Mouse (Mus musculus): ENCODE measurements around the gene Mfsd4a. TPM values are rescaled to one million over a fixed set of nuclear protein-coding genes. Genes with fewer than 3 reads are reported as not detected.
A peak's percentile ranks its signal among the peaks of the same experiment; 100 is the strongest.

Gene Mfsd4a
- polyA plus RNA-seq, 1 experiment from 2014 or later: 8.7 TPM

- DNase-seq (ENCODE audit: low spot score, missing footprints) (no peak), ATAC-seq (ENCODE audit: low FRiP score) (no peak)
- Histone ChIP-seq H3K9ac (ENCODE audit: low read length) (no peak overlapping the region), H3K27me3 (ENCODE audit: control insufficient read depth, insufficient read depth, low read length) (no peaks in the 10 kb centered on the region), H3K9me3 (ENCODE audit: control insufficient read depth, low read length) (no peaks in the 10 kb centered on the region), H3K4me3 (ENCODE audit: low read depth, low read length) (no peak overlapping the region), H3K4me2 (no peak overlapping the region), H3K4me1 (ENCODE audit: control insufficient read depth, insufficient read depth, low read length) (no peaks in the 10 kb centered on the region), H3K36me3 (ENCODE audit: control insufficient read depth, insufficient read depth, low read length) (no peaks in the 10 kb centered on the region), H3K27ac (ENCODE audit: low read depth, low read length) (no peak overlapping the region)
- WGBS: 80% methylated on average over 7 of the region's 7 CpGs
Measured at GRCm38 (mm10) chr1:132055054-132055664, 12.7 kb downstream of the Mfsd4a start.

GRCm38 (mm10) chr1:132054387-132054786 lies 13.5 kb downstream of the Mfsd4a start:
- WGBS: 81% methylated on average over 3 of the region's 3 CpGs
- DNase-seq (ENCODE audit: low spot score, missing footprints) (no peak), ATAC-seq (ENCODE audit: low FRiP score) (no peak)
- no peaks in the 10 kb centered on the region for H3K36me3 ChIP-seq (ENCODE audit: control insufficient read depth, insufficient read depth, low read length)
- no peak overlapping the region for H3K4me2 ChIP-seq
- H3K9ac ChIP-seq (ENCODE audit: low read length): no peak overlapping the region
- no peak overlapping the region for H3K27ac ChIP-seq (ENCODE audit: low read depth, low read length)
- H3K4me3 ChIP-seq (ENCODE audit: low read depth, low read length): no peak overlapping the region
- H3K4me1 ChIP-seq (ENCODE audit: control insufficient read depth, insufficient read depth, low read length): no peaks in the 10 kb centered on the region
- no peaks in the 10 kb centered on the region for H3K9me3 ChIP-seq (ENCODE audit: control insufficient read depth, low read length)
- no peaks in the 10 kb centered on the region for H3K27me3 ChIP-seq (ENCODE audit: control insufficient read depth, insufficient read depth, low read length)

GRCm38 (mm10) chr1:132051746-132052145 lies 16.1 kb downstream of the Mfsd4a start:
- H3K9me3 ChIP-seq (ENCODE audit: control insufficient read depth, low read length): no peaks in the 10 kb centered on the region
- H3K4me2 ChIP-seq: no peak overlapping the region
- H3K4me3 ChIP-seq (ENCODE audit: low read depth, low read length): no peak overlapping the region
- DNase-seq (ENCODE audit: low spot score, missing footprints): peak; percentile 14
- H3K4me1 ChIP-seq (ENCODE audit: control insufficient read depth, insufficient read depth, low read length): no peaks in the 10 kb centered on the region
- WGBS: 83% methylated on average over 3 of the region's 3 CpGs
- H3K9ac ChIP-seq (ENCODE audit: low read length): no peak overlapping the region
- H3K27me3 ChIP-seq (ENCODE audit: control insufficient read depth, insufficient read depth, low read length): no peaks in the 10 kb centered on the region
- no peak overlapping the region for H3K27ac ChIP-seq (ENCODE audit: low read depth, low read length)
- no peaks in the 10 kb centered on the region for H3K36me3 ChIP-seq (ENCODE audit: control insufficient read depth, insufficient read depth, low read length)
- no peak for ATAC-seq (ENCODE audit: low FRiP score)

GRCm38 (mm10) chr1:132046143-132046735 lies 21.6 kb downstream of the Mfsd4a start:
- H3K4me1 ChIP-seq (ENCODE audit: control insufficient read depth, insufficient read depth, low read length): no peaks in the 10 kb centered on the region
- H3K9me3 ChIP-seq (ENCODE audit: control insufficient read depth, low read length): no peaks in the 10 kb centered on the region
- H3K4me3 ChIP-seq (ENCODE audit: low read depth, low read length): no peak overlapping the region
- WGBS: 26% methylated on average over 15 of the region's 15 CpGs
- no peaks in the 10 kb centered on the region for H3K36me3 ChIP-seq (ENCODE audit: control insufficient read depth, insufficient read depth, low read length)
- no peak overlapping the region for H3K27ac ChIP-seq (ENCODE audit: low read depth, low read length)
- H3K27me3 ChIP-seq (ENCODE audit: control insufficient read depth, insufficient read depth, low read length): no peaks in the 10 kb centered on the region
- no peak overlapping the region for H3K4me2 ChIP-seq
- ATAC-seq (ENCODE audit: low FRiP score): peak; percentile 50; the same call in 1 of the 2 replicates
- peak; percentile 93 for DNase-seq (ENCODE audit: low spot score, missing footprints)
- no peak overlapping the region for H3K9ac ChIP-seq (ENCODE audit: low read length)

- WGBS: 74% methylated on average over 4 of the region's 4 CpGs
- Histone ChIP-seq H3K9me3 (ENCODE audit: control insufficient read depth, low read length) (no peaks in the 10 kb centered on the region), H3K4me1 (ENCODE audit: control insufficient read depth, insufficient read depth, low read length) (no peaks in the 10 kb centered on the region), H3K27me3 (ENCODE audit: control insufficient read depth, insufficient read depth, low read length) (no peaks in the 10 kb centered on the region), H3K4me2 (no peak overlapping the region), H3K27ac (ENCODE audit: low read depth, low read length) (no peak overlapping the region), H3K9ac (ENCODE audit: low read length) (no peak overlapping the region), H3K36me3 (ENCODE audit: control insufficient read depth, insufficient read depth, low read length) (no peaks in the 10 kb centered on the region), H3K4me3 (ENCODE audit: low read depth, low read length) (no peak overlapping the region)
- ATAC-seq (ENCODE audit: low FRiP score): no peak
- DNase-seq (ENCODE audit: low spot score, missing footprints): no peak
Measured at GRCm38 (mm10) chr1:132043759-132044158, 24.1 kb downstream of the Mfsd4a start.

GRCm38 (mm10) chr1:132040201-132040621 lies 27.7 kb downstream of the Mfsd4a start:
- Histone ChIP-seq H3K27ac (ENCODE audit: low read depth, low read length) (no peak overlapping the region), H3K36me3 (ENCODE audit: control insufficient read depth, insufficient read depth, low read length) (no peaks in the 10 kb centered on the region), H3K4me1 (ENCODE audit: control insufficient read depth, insufficient read depth, low read length) (no peaks in the 10 kb centered on the region), H3K27me3 (ENCODE audit: control insufficient read depth, insufficient read depth, low read length) (no peaks in the 10 kb centered on the region), H3K9ac (ENCODE audit: low read length) (no peak overlapping the region), H3K9me3 (ENCODE audit: control insufficient read depth, low read length) (no peaks in the 10 kb centered on the region), H3K4me3 (ENCODE audit: low read depth, low read length) (no peak overlapping the region), H3K4me2 (no peak overlapping the region)
- ATAC-seq (ENCODE audit: low FRiP score) (no peak), DNase-seq (ENCODE audit: low spot score, missing footprints) (no peak)
- 79% methylated on average over 9 of the region's 9 CpGs for WGBS

GRCm38 (mm10) chr1:132038753-132039152 lies 29.1 kb downstream of the Mfsd4a start:
- Histone ChIP-seq H3K9me3 (ENCODE audit: control insufficient read depth, low read length) (no peaks in the 10 kb centered on the region), H3K4me2 (no peak overlapping the region), H3K4me3 (ENCODE audit: low read depth, low read length) (no peak overlapping the region), H3K36me3 (ENCODE audit: control insufficient read depth, insufficient read depth, low read length) (no peaks in the 10 kb centered on the region), H3K4me1 (ENCODE audit: control insufficient read depth, insufficient read depth, low read length) (no peaks in the 10 kb centered on the region), H3K27ac (ENCODE audit: low read depth, low read length) (no peak overlapping the region), H3K27me3 (ENCODE audit: control insufficient read depth, insufficient read depth, low read length) (no peaks in the 10 kb centered on the region), H3K9ac (ENCODE audit: low read length) (no peak overlapping the region)
- no peak for ATAC-seq (ENCODE audit: low FRiP score)
- no peak for DNase-seq (ENCODE audit: low spot score, missing footprints)
- WGBS: 88% methylated on average over 5 of the region's 5 CpGs

- no peak overlapping the region for H3K27ac ChIP-seq (ENCODE audit: low read depth, low read length)
- H3K9me3 ChIP-seq (ENCODE audit: control insufficient read depth, low read length): no peaks in the 10 kb centered on the region
- ATAC-seq (ENCODE audit: low FRiP score) (no peak), DNase-seq (ENCODE audit: low spot score, missing footprints) (no peak)
- no peaks in the 10 kb centered on the region for H3K27me3 ChIP-seq (ENCODE audit: control insufficient read depth, insufficient read depth, low read length)
- 0 out of 2 replicates have a peak, but pooled peaks cover 3% of the 10 kb centered on the region for H3K36me3 ChIP-seq (ENCODE audit: control insufficient read depth, insufficient read depth, low read length)
- H3K4me1 ChIP-seq (ENCODE audit: control insufficient read depth, insufficient read depth, low read length): no peaks in the 10 kb centered on the region
- H3K4me3 ChIP-seq (ENCODE audit: low read depth, low read length): no peak overlapping the region
- no peak overlapping the region for H3K4me2 ChIP-seq
- no peak overlapping the region for H3K9ac ChIP-seq (ENCODE audit: low read length)
- WGBS: 93% methylated on average over 3 of the region's 3 CpGs
Measured at GRCm38 (mm10) chr1:132037746-132038145, 30.1 kb downstream of the Mfsd4a start.

GRCm38 (mm10) chr1:132032172-132032571 lies 35.7 kb downstream of the Mfsd4a start:
- no peak overlapping the region for H3K4me3 ChIP-seq (ENCODE audit: low read depth, low read length)
- ATAC-seq (ENCODE audit: low FRiP score) (no peak), DNase-seq (ENCODE audit: low spot score, missing footprints) (no peak)
- 92% methylated on average over 7 of the region's 7 CpGs for WGBS
- H3K9ac ChIP-seq (ENCODE audit: low read length): no peak overlapping the region
- H3K27me3 ChIP-seq (ENCODE audit: control insufficient read depth, insufficient read depth, low read length): no peaks in the 10 kb centered on the region
- no peaks in the 10 kb centered on the region for H3K9me3 ChIP-seq (ENCODE audit: control insufficient read depth, low read length)
- H3K4me2 ChIP-seq: no peak overlapping the region
- H3K36me3 ChIP-seq (ENCODE audit: control insufficient read depth, insufficient read depth, low read length): 0 out of 2 replicates have a peak, but pooled peaks cover 3% of the 10 kb centered on the region
- H3K4me1 ChIP-seq (ENCODE audit: control insufficient read depth, insufficient read depth, low read length): no peaks in the 10 kb centered on the region
- no peak overlapping the region for H3K27ac ChIP-seq (ENCODE audit: low read depth, low read length)

Data from midbrain, embryonic 11.5 days (tissue).